Mouse (Mus musculus) midbrain, postnatal 0 days (tissue): ENCODE data around the gene Tdrd1. TPM values are rescaled to one million over a fixed set of nuclear protein-coding genes. Genes with fewer than 3 reads are reported as not detected.
A peak's percentile ranks its signal among the peaks of the same experiment; 100 is the strongest.

Source experiments
- ATAC-seq: fragments of 200-750 bp; cut with Nextera tagmentation; 2 replicates; pipeline ENCODE4 v1.8.0; 2017; ENCODE audit warnings: moderate number of reproducible peaks, mild to moderate bottlenecking, moderate TSS enrichment, moderate library complexity; ENCODE audit not compliant: low FRiP score
- DNase-seq: peaks from one replicate; pipeline ENCODE4 v3.0.0-alpha.2; 2015; ENCODE audit warnings: low spot score
- H3K27ac ChIP-seq: fragments of 300-500 bp; sonication (generic); 2 replicates; pipeline ENCODE4 v1.5.1; 2014; ENCODE audit warnings: low read depth, mild to moderate bottlenecking, low read length, mixed read lengths
- H3K27me3 ChIP-seq: fragments of 300-500 bp; sonication (generic); 2 replicates; pipeline ENCODE4 v1.6.1; 2014; ENCODE audit warnings: low read length, control low read depth, mixed read lengths; ENCODE audit not compliant: insufficient read depth
- H3K36me3 ChIP-seq: fragments of 300-500 bp; sonication (generic); 2 replicates; pipeline ENCODE4 v1.6.1; 2014; ENCODE audit warnings: low read length, control low read depth, mixed read lengths; ENCODE audit not compliant: insufficient read depth
- H3K4me1 ChIP-seq: fragments of 300-500 bp; sonication (generic); 2 replicates; pipeline ENCODE4 v1.6.1; 2014; ENCODE audit warnings: mild to moderate bottlenecking, control low read depth, antibody characterized with exemption, low read length, mixed read lengths; ENCODE audit not compliant: insufficient read depth
- H3K4me2 ChIP-seq: fragments of 300-500 bp; sonication (generic); 2 replicates; pipeline ENCODE4 v1.6.1; 2014; ENCODE audit warnings: low read depth, mild to moderate bottlenecking, low read length, mixed read lengths; ENCODE audit not compliant: poor library complexity, severe bottlenecking
- H3K4me3 ChIP-seq: fragments of 300-500 bp; sonication (generic); 2 replicates; pipeline ENCODE4 v1.5.1; 2014; ENCODE audit warnings: low read depth, mild to moderate bottlenecking, low read length, moderate library complexity
- H3K9ac ChIP-seq: fragments of 300-500 bp; sonication (generic); replicated peaks from 2 replicates; pipeline ENCODE4 v1.6.1; 2014; ENCODE audit warnings: mild to moderate bottlenecking, low read length, moderate library complexity, mixed read lengths; ENCODE audit not compliant: poor library complexity, severe bottlenecking
- H3K9me3 ChIP-seq: fragments of 300-500 bp; sonication (generic); 2 replicates; pipeline ENCODE4 v1.6.1; 2016; ENCODE audit warnings: low read length, control low read depth
- CTCF ChIP-seq: IDR thresholded peaks from 2 replicates; pipeline ENCODE4 v1.5.1; 2016; ENCODE audit warnings: antibody characterized with exemption, mild to moderate bottlenecking
- WGBS: fragments of 180-500 bp; shearing (Covaris S2); extraction: QIAGEN DNeasy Blood & Tissue Kit; methylation state at CpG from one replicate; pipeline ENCODE4 v1.1.7; 2014; 5-methylcytosine and 5-hydroxymethylcytosine counted together
- polyA plus RNA-seq: library from polyadenylated mRNA; unstranded; fragments of >200 nt; fragmentation: Nextera tagmentation; extraction: Ambion mirVana; gene quantifications from 2 replicates; pipeline ENCODE4 v1.2.1, GENCODE M21; 2015
- total RNA-seq: library from RNA; depleted of rRNA; stranded (reverse); fragments of >200 nt; gene quantifications from 2 replicates; pipeline ENCODE4 v1.2.3, GENCODE M21; 2014

The Tdrd1 gene
- total and polyA plus RNA-seq, 2 experiments from 2014 or later: 0.52 to 0.99 TPM

DNA sequence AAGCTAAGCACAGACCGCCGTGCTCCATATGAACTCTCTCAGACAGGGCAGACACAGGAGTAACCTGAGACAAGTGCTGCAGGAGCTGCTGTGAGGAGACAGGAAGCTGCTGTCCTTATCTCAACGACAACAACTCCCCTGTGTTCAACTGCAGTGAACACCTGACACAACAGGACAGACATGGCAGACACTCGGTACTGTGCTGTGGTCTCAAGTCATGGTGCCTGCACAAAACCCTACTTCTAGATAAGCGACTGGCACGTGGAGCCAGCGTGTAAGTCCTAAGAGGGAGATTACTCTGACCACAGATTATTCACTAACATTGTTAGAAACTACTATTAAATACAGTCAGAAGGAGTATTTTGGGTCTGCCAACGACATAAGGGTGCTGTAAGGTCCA lies 25.8 kb upstream of the Tdrd1 start:
- DNase-seq (no peak), ATAC-seq (no peak)
- Histone ChIP-seq H3K9me3 (no peaks in the 10 kb centered on the region), H3K9ac (no peak overlapping the region), H3K4me1 (no peaks in the 10 kb centered on the region), H3K4me3 (no peak overlapping the region), H3K36me3 (peaks cover 35% of the 10 kb centered on the region), H3K27me3 (no peaks in the 10 kb centered on the region), H3K4me2 (no peak overlapping the region), H3K27ac (no peak overlapping the region)
- TF ChIP-seq CTCF: no peak
- 92% methylated on average over 8 of the region's 8 CpGs for WGBS

DNA sequence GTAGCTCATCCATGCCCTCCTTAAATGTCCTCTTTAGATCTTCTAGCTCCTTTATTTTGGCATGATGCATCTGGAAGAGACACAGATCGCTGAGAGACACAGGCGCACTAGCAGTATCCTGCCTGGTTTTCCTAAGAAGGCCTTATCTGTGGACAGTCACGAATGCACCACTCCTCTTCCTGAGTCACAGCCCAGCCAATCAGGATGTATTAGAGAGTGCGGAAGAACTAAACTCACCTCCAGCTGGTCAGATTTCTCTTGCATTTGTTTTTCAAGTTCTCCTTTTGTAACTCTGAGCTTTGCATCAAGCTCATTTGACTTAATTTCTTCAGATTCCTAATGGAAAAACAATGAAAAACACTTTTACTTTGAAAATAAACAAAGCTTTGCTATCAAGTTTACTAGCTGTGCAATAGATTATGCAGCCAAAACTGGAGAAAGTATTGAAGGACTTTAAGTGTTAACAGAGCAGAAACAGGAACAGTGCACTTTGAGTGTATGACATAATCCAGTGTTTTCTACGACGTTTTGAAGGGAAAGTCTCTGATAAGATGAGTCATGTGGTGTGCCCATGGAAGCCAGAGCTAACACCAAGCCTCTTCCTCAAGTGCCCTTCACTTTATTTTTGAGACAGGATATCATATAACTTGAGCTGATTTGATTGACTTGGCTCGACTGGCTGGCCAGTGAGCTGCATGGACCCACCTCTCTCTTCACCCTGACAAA lies 24.9 kb upstream of the Tdrd1 start:
- no peak overlapping the region for H3K9ac ChIP-seq
- H3K9me3 ChIP-seq: no peaks in the 10 kb centered on the region
- WGBS: 86% methylated on average over 7 of the region's 7 CpGs
- H3K27me3 ChIP-seq: no peaks in the 10 kb centered on the region
- no peak for TF ChIP-seq CTCF
- ATAC-seq: no peak
- no peak overlapping the region for H3K4me2 ChIP-seq
- no peak overlapping the region for H3K27ac ChIP-seq
- no peak overlapping the region for H3K4me3 ChIP-seq
- H3K4me1 ChIP-seq: no peaks in the 10 kb centered on the region
- DNase-seq: no peak
- H3K36me3 ChIP-seq: peaks cover 32% of the 10 kb centered on the region

DNA sequence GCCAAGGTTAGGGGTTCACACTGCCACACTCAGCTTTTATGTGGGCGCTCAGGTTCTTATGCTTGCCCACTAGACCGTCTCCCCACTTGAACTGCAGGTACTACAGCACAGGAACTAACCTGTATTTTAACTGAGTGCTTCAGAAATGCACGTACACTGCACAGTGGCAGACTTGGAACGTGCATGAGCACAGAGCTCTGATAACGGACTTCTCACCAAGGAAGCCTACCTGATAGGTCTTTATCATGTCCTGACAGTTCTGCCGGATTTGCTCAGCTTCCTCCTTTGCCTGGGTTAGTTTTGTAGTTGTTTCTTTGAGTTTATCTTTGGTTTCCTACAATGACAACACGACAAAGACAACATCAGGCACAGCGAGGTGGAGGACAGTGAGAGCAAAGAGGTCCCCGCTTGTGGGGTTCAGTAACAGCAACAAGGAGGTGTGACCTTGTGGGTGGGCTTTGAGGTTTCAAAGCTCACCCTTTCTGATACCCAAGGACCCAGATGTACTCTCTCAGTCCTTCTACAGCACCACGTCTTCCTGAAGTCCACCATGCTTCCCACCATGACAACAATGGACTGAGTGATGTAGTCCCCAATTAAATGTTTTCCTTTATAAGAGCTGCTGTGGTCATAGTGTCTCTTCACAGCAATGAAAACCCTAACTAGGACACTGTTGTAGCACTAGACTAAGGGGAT lies 24.2 kb upstream of the Tdrd1 start:
- Histone ChIP-seq H3K36me3 (peaks cover 30% of the 10 kb centered on the region), H3K9me3 (no peaks in the 10 kb centered on the region), H3K9ac (no peak overlapping the region), H3K4me2 (no peak overlapping the region), H3K27me3 (no peaks in the 10 kb centered on the region), H3K4me1 (no peaks in the 10 kb centered on the region), H3K4me3 (no peak overlapping the region), H3K27ac (no peak overlapping the region)
- WGBS: 94% methylated on average over 10 of the region's 10 CpGs
- no peak for DNase-seq
- ATAC-seq: no peak
- no peak for TF ChIP-seq CTCF

DNA sequence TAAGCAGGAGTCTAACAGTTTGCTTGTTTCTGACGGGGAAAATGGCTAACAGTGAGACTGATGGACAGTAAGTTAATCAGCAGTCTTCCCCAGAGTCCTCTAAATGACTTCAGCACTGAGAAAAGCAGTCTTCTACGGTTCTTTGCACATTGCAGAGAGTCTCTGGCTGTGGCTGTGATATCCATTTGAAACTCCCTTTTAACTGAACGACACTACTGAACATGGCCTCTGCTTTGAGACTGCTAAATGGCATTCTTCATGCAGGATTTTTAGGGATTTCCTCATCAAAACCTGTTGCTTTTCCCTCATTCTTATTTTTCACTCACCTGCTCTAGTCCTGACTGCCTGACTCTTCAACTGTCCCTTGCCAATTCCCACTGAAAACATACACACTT lies 23.7 kb upstream of the Tdrd1 start:
- Histone ChIP-seq H3K9ac (no peak overlapping the region), H3K4me1 (no peaks in the 10 kb centered on the region), H3K4me3 (no peak overlapping the region), H3K27me3 (no peaks in the 10 kb centered on the region), H3K4me2 (no peak overlapping the region), H3K27ac (no peak overlapping the region), H3K9me3 (no peaks in the 10 kb centered on the region), H3K36me3 (peaks cover 31% of the 10 kb centered on the region)
- TF ChIP-seq CTCF: no peak
- WGBS: 82% methylated on average over 3 of the region's 3 CpGs
- no peak for ATAC-seq
- DNase-seq: peak; percentile 7

DNA sequence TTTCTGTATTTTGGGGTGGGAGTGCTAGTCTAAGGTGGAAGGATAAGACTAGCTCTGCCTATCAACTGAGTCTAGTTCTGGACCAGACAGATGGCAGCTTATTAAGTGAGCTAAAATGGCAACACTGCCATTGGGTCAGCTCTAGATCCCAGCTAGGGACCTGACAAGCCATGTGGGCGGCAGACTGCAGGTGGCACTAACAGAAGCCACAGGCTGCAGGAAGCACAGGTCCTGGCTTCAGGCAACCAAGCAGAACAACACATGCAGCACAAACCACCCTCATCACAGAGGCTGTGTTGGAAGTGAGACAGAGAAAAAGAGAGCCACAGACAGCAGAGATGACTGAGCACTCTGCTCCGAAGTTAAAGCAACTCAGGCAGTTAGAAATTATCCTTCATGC lies 20.6 kb upstream of the Tdrd1 start:
- 88% methylated on average over 2 of the region's 2 CpGs for WGBS
- H3K9me3 ChIP-seq: no peaks in the 10 kb centered on the region
- H3K9ac ChIP-seq: no peak overlapping the region
- no peak overlapping the region for H3K4me2 ChIP-seq
- DNase-seq (no peak), ATAC-seq (no peak)
- H3K4me1 ChIP-seq: no peaks in the 10 kb centered on the region
- peaks cover 33% of the 10 kb centered on the region for H3K36me3 ChIP-seq
- H3K4me3 ChIP-seq: no peak overlapping the region
- no peaks in the 10 kb centered on the region for H3K27me3 ChIP-seq
- no peak overlapping the region for H3K27ac ChIP-seq
- TF ChIP-seq CTCF: no peak; the same call in 1 of the 2 replicates

DNA sequence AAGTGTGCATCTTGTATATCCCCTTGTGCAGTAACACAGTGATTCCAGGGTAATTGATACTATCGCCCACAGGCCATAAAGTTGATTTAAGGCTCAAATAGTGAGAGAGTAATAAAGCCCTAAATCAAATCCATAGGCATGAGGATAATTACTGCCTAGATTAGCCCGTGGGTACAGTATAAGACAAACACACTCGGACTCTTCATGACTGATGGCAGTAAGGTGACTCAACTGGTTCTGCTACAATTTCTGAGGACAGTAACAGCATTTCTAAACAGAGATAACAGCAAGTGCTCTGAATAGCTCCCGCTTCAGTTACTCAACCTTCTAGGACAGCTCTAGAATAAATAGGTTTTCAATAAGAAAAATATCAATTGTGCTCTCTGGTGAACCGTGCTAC lies 18.9 kb upstream of the Tdrd1 start:
- Histone ChIP-seq H3K36me3 (peaks cover 24% of the 10 kb centered on the region; the same call in 1 of the 2 replicates), H3K4me3 (no peak overlapping the region), H3K4me2 (no peak overlapping the region), H3K27me3 (no peaks in the 10 kb centered on the region), H3K27ac (no peak overlapping the region), H3K9me3 (no peaks in the 10 kb centered on the region), H3K9ac (no peak overlapping the region), H3K4me1 (no peaks in the 10 kb centered on the region)
- DNase-seq: no peak
- no peak for ATAC-seq
- WGBS: 93% methylated on average over 5 of the region's 5 CpGs
- no peak for TF ChIP-seq CTCF
